Mouse (Mus musculus): Measurements from ENCODE around the gene Nanos3. TPM values are rescaled to one million over a fixed set of nuclear protein-coding genes. Genes with fewer than 3 reads are reported as not detected.

Gene Nanos3
- polyA plus RNA-seq, 1 experiment from 2014 or later = 10.3 TPM

DNA sequence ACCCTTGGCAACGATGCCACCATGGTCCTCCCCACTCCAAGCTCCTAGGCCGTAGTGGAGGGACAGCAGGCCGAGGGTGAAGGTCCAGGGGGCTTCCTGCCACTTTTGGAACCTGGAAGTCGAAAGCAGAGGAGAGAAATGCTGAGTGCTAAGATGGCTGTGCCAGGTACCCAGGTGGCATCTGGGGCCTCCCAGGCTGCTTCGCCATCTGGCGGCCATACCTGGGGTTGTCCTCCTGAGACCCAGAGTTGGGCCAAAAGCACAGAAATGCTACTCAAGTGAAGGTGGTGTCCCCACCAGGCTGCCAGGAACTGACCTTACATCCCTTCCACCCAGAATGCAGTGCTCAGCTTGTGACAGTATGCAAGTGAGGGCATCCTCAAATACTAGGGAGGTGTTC is 11.2 kb downstream of the Nanos3 start:
- Histone ChIP-seq H3K4me3 (no peak overlapping the region), H3K9ac (no peak overlapping the region), H3K4me2 (no peak overlapping the region), H3K27me3 (no peaks in the 10 kb centered on the region), H3K9me3 (no peaks in the 10 kb centered on the region), H3K27ac (no peak overlapping the region), H3K4me1 (replicated peaks) (peaks cover 18% of the 10 kb centered on the region), H3K36me3 (peaks cover 69% of the 10 kb centered on the region)
- no peak for ATAC-seq (ENCODE audit: low FRiP score)
- 84% methylated on average over 6 of the region's 6 CpGs for WGBS

DNA sequence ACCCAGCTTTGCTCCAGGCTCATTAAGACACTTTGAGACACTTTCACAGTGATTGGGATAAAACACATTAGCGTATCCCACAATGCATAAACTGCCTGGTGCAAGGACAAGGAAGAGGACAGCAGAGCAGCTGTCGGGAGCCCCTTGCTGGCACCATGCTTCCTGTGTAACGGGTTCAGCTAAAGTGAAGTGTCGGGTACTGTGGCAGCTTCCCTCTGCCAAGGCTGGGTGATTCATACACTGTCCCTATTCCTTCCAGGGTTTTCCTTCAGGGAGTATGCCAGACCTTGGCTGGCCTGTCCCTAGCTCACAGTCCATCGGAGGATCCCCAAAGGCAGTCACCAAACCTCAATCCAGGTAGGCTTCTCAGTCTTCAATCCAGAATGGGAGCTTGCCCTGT is 14.9 kb downstream of the Nanos3 start:
- ATAC-seq (ENCODE audit: low FRiP score) = no peak
- Histone ChIP-seq H3K4me1 (replicated peaks) (no peaks in the 10 kb centered on the region), H3K27ac (no peak overlapping the region), H3K4me3 (no peak overlapping the region), H3K9me3 (no peaks in the 10 kb centered on the region), H3K27me3 (no peaks in the 10 kb centered on the region), H3K4me2 (no peak overlapping the region), H3K36me3 (peaks cover 53% of the 10 kb centered on the region), H3K9ac (no peak overlapping the region)
- WGBS = 89% methylated on average over 5 of the region's 5 CpGs

DNA sequence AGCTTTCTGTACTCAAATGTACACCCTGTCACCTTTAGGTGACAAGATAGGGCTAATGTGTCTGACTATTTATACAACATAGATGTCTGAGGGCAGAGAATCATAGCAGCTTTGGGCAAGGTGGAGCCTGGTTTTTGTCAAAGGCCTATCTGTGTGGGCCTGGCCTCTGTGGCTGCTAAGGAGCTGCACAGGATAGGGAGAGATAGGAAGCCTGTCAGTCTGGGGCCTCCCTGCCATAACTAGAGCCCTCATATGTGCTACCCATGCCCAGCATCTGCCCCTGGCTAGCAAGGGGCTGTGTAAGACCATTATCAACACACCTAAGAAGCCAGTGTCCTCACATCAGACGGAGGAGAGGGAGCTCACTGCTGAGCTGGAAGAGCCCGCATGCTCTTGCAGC is 17.3 kb downstream of the Nanos3 start:
- Histone ChIP-seq H3K4me3 (no peak overlapping the region), H3K36me3 (peaks cover 29% of the 10 kb centered on the region), H3K9me3 (no peaks in the 10 kb centered on the region), H3K27me3 (no peaks in the 10 kb centered on the region), H3K9ac (peak overlapping the region; percentile 43; the same call in 1 of the 2 replicates), H3K4me2 (no peak overlapping the region), H3K4me1 (replicated peaks) (no peaks in the 10 kb centered on the region), H3K27ac (no peak overlapping the region)
- 90% methylated on average over 2 of the region's 2 CpGs for WGBS
- no peak for ATAC-seq (ENCODE audit: low FRiP score)

DNA sequence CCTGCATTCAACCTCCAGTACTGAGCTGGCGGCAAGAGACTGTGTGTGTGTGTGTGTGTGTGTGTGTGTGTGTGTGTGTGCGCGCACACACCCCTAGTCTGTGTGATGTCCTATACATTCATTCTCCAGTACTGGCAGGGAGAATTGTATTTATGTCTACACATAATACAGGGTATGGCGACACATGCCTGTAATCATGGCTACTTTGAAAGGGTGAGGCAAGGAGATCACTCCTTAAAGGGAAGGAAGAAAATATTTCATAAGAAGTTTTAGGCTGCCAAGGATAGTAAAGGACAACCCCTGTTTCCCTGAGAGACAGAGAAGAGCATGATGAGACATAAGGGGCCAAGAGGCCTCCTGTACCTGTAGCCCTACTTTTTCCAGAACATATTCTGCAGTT is 27.4 kb downstream of the Nanos3 start:
- no peak for ATAC-seq (ENCODE audit: low FRiP score)
- Histone ChIP-seq H3K27ac (no peak overlapping the region), H3K4me1 (replicated peaks) (no peaks in the 10 kb centered on the region), H3K27me3 (no peaks in the 10 kb centered on the region), H3K9ac (no peak overlapping the region), H3K9me3 (no peaks in the 10 kb centered on the region), H3K4me2 (no peak overlapping the region), H3K36me3 (peaks cover 49% of the 10 kb centered on the region), H3K4me3 (no peak overlapping the region)
- 93% methylated on average over 4 of the region's 4 CpGs for WGBS

DNA sequence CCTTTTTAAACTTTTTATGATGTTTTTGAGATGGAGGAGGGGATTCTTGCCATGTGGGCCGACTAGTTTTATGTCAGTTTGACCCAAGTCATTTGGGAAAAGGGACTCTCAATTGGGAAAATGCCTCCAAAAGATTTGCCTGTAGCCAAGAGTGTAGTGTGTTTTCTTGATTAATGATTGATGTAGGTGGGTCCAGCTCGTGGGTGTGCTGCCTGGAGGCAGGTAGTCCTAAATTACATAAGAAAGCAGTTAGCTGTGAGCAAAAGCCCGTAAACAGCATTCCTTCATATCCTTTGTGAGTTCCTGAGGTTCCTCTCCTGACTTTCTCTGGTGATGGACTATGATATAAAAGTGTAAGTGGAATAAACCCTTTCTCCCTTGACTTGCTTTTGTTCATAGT is 35.8 kb downstream of the Nanos3 start:
- 79% methylated on average over 3 of the region's 3 CpGs for WGBS
- Histone ChIP-seq H3K27ac (no peak overlapping the region), H3K4me2 (no peak overlapping the region), H3K4me3 (no peak overlapping the region), H3K36me3 (peaks cover 19% of the 10 kb centered on the region), H3K4me1 (replicated peaks) (peaks cover 28% of the 10 kb centered on the region), H3K27me3 (no peaks in the 10 kb centered on the region), H3K9me3 (no peaks in the 10 kb centered on the region), H3K9ac (no peak overlapping the region)
- no peak for ATAC-seq (ENCODE audit: low FRiP score)

DNA sequence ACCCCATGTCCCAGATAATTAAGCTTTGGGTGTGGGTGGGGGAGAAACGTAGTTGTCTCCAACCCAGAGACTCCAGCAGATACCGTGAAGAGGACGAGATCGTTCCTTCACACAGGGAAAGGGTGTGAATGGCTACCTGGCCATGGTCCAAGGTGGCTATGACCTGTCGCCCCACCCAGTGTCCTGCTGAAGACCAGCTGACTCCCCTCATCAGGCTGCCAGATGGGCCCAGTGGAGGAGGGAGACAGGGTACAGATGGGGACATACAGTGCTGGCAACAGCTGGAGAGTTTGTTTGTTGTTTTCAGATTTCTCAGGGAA is 36.5 kb downstream of the Nanos3 start:
- Histone ChIP-seq H3K4me1 (replicated peaks) (peaks cover 28% of the 10 kb centered on the region), H3K4me3 (peak overlapping the region; percentile 71), H3K9ac (peak overlapping the region; percentile 88; the same call in 1 of the 2 replicates), H3K27me3 (no peaks in the 10 kb centered on the region), H3K27ac (no peak overlapping the region), H3K36me3 (peaks cover 26% of the 10 kb centered on the region), H3K4me2 (peak overlapping the region; percentile 93), H3K9me3 (no peaks in the 10 kb centered on the region)
- WGBS = 93% methylated on average over 5 of the region's 5 CpGs
- ATAC-seq (ENCODE audit: low FRiP score) = peak; percentile 26

DNA sequence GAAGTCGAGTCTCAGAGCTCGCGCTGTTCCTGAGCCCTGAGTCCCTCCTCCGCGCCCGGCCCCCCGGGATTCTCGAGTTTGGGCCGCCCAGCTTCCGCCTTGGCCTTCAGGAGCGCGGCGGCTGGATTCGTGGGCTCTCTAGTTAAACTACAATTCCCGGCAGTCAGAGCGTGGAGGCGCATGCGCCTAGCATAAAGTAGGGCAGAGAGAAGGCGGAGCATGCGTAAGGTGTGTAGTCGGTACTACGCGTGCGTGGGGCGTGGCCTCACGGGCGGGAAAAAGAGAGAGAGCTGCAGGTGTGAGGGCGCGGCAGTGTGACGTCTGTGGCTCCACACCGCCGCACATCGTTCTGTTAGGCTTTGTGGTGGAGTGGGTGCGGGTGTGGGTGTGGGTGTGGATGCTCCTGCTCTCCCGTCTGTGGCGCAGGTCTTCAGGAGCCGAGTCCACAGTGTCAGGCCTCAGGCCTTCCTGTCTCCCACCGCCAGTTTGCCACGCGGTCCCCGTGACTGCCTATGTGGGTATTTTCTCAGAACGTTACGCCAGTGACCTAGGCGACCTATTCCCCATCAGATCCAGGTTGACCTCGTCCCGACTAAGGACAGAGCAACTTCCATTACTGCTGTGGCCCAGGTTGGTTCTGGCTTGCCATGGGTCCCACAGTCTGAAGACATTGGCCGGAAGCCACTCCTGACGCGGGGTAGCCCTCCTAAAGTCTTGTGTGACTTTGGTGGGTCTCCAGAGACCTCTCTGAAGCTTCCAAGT is 37.1 kb downstream of the Nanos3 start, which contains the start of the genes Cc2d1a and 4930432K21Rik:
Gene Cc2d1a (minus strand): TSS at position 168 of the 762 bp plus-strand sequence.
Gene 4930432K21Rik (plus strand): TSS at position 257 of the 762 bp plus-strand sequence.
- H3K4me3 ChIP-seq = peak within 1 kb of the TSS; percentile 71
- peaks cover 31% of the 10 kb centered on the region for H3K36me3 ChIP-seq
- peak within 1 kb of the TSS; percentile 88 for H3K9ac ChIP-seq
- H3K27ac ChIP-seq = peak within 1 kb of the TSS; percentile 66; the same call in 1 of the 2 replicates
- no peaks in the 10 kb centered on the region for H3K27me3 ChIP-seq
- peaks cover 28% of the 10 kb centered on the region for H3K4me1 ChIP-seq (replicated peaks)
- peak; percentile 95 for ATAC-seq (ENCODE audit: low FRiP score)
- H3K9me3 ChIP-seq = no peaks in the 10 kb centered on the region
- WGBS = 17% methylated on average over 49 of the region's 49 CpGs
- peak within 1 kb of the TSS; percentile 93 for H3K4me2 ChIP-seq

DNA sequence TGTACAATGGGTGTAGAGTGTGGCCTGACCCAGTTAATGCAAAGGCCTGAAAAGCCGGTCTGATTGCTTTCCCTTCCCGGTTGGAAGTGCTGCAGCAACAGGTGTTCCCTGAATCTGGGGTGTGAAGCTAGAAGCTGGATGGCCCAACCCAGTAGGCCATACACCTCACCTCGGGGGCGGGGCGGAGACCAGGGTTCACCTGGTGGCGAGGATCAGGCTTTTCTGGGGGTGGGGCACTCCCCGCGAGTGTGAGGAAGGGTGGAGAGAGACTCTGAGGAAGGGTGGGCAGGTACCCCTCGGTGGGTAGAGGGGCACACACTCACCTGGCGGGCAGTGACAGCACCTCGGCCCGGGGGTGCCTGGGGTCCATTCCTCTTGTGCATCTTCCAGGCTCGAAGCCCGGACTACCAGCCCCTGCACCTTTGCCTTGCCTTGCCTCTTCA is 37.7 kb downstream of the Nanos3 start:
- H3K4me1 ChIP-seq (replicated peaks) = peaks cover 28% of the 10 kb centered on the region
- H3K27me3 ChIP-seq = no peaks in the 10 kb centered on the region
- H3K9ac ChIP-seq = peak overlapping the region; percentile 88
- peak overlapping the region; percentile 93 for H3K4me2 ChIP-seq
- peak; percentile 76 for ATAC-seq (ENCODE audit: low FRiP score)
- H3K9me3 ChIP-seq = no peaks in the 10 kb centered on the region
- 10% methylated on average over 14 of the region's 14 CpGs for WGBS
- H3K27ac ChIP-seq = peak overlapping the region; percentile 66; the same call in 1 of the 2 replicates
- peak overlapping the region; percentile 71 for H3K4me3 ChIP-seq
- H3K36me3 ChIP-seq = peaks cover 37% of the 10 kb centered on the region

DNA sequence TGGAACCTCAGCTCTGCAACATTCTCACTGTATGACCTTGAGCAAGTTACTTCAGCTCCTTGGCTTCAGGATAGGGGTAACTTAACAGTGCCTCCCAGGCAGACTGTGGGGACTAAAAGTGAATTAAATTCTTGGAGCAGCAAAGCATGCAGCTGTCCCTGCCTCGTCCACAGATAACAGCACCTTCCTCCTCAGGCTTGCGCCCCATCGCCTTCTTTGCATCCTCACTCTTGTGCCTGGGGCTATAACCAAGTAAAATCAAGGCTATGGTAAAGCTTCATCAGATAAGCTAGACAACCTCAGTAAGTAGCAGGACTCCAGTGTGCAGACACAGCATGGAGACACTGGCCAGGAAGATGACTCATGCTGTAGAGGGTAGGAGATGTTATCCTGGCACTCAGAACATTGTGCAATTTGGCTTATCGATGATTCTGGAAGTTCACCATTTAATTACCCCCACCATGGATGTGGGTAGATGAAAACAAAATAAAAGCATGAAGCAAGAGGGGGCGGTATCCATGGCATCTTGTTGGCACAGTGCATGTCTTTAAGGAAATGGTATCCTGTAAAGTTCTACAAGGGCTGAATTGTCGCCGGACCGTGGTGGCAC is 40.3 kb downstream of the Nanos3 start:
- no peak for ATAC-seq (ENCODE audit: low FRiP score)
- no peak overlapping the region for H3K9ac ChIP-seq
- no peaks in the 10 kb centered on the region for H3K27me3 ChIP-seq
- H3K36me3 ChIP-seq = peaks cover 56% of the 10 kb centered on the region
- 94% methylated on average over 8 of the region's 8 CpGs for WGBS
- no peaks in the 10 kb centered on the region for H3K9me3 ChIP-seq
- H3K4me1 ChIP-seq (replicated peaks) = peaks cover 28% of the 10 kb centered on the region
- H3K27ac ChIP-seq = no peak overlapping the region
- H3K4me2 ChIP-seq = no peak overlapping the region
- no peak overlapping the region for H3K4me3 ChIP-seq

DNA sequence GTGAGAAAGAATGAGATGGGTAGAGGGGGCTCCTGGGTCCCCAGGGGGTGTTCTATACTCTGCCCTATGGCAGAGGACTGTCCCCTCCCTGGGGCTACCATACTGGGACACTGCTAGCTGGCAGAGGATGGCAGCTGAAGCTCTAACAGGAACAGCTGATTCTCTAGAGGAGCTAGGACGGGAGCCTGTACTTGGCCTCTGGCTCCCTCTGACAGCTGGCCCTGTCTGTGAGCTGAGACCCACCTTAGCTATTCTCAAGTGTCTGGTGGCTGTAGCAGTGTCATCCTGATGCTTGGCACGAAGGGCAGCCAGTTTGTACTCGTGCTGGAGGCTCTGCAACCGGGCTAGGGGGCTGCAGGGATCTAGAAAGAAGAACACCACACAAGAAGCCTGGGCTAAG is 44.2 kb downstream of the Nanos3 start:
- Histone ChIP-seq H3K27me3 (no peaks in the 10 kb centered on the region), H3K27ac (no peak overlapping the region), H3K9ac (no peak overlapping the region), H3K4me3 (no peak overlapping the region), H3K9me3 (no peaks in the 10 kb centered on the region), H3K4me1 (replicated peaks) (peaks cover 4% of the 10 kb centered on the region), H3K36me3 (peaks cover 95% of the 10 kb centered on the region), H3K4me2 (no peak overlapping the region)
- WGBS = 88% methylated on average over 4 of the region's 4 CpGs
- ATAC-seq (ENCODE audit: low FRiP score) = no peak

DNA sequence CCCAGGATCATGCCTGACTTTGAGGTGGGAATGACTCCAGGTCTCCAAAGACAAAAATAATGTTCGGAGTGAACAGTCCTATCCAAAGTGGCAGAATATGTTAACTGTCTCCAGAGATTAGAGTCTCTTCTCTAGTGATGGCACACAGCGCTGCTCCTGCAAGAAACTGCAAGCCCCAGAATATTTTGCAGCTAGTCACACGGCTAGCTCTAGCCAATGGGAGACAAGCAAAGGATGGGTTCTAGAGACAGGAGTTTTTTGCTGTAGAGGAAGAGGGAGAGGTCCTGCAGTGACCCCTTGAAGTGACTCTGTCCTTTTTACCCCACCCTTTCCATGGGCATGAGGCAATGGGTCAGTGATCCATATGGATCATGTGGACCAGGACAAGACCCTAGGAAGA is 47.2 kb downstream of the Nanos3 start:
- Histone ChIP-seq H3K9me3 (no peaks in the 10 kb centered on the region), H3K4me1 (replicated peaks) (no peaks in the 10 kb centered on the region), H3K4me2 (no peak overlapping the region), H3K27ac (no peak overlapping the region), H3K27me3 (no peaks in the 10 kb centered on the region), H3K9ac (no peak overlapping the region), H3K36me3 (peaks cover 98% of the 10 kb centered on the region), H3K4me3 (no peak overlapping the region)
- ATAC-seq (ENCODE audit: low FRiP score) = no peak
- WGBS = 96% methylated on average over 3 of the region's 3 CpGs

DNA sequence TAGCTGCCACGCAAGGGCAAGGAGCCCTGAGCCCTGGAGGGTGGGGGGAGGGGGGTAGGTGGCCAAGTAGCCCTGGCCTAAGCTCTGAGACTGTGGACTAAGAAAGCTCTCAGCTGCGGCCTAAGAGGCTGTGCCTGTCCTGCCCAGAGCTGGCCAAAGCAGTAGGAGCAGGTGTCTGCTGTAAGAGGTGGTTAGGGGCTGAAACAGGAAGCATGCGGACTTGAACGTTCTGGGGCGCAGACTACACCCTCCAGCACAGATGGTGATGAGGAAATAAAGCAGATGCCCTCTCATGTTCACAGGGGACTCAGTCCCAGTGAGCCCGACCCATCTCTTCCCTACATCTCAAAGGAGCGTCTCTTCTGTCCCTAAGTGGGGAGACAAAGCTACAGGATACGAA is 52.8 kb downstream of the Nanos3 start:
- no peak overlapping the region for H3K9ac ChIP-seq
- peaks cover 61% of the 10 kb centered on the region for H3K36me3 ChIP-seq
- ATAC-seq (ENCODE audit: low FRiP score) = no peak
- H3K9me3 ChIP-seq = no peaks in the 10 kb centered on the region
- peaks cover 4% of the 10 kb centered on the region; the same call in 1 of the 2 replicates for H3K27me3 ChIP-seq
- 92% methylated on average over 8 of the region's 8 CpGs for WGBS
- H3K4me2 ChIP-seq = no peak overlapping the region
- no peak overlapping the region for H3K4me3 ChIP-seq
- no peaks in the 10 kb centered on the region; the same call in 1 of the 2 replicates for H3K4me1 ChIP-seq (replicated peaks)
- H3K27ac ChIP-seq = no peak overlapping the region

Data from hindbrain, embryonic 13.5 days (tissue).